Mouse (Mus musculus) mouse embryonic stem cell (cell line): ENCODE data around the gene Itpa.

Source experiments
- in situ Hi-C, 2 experiments: fragments of 300-500 bp; cut with MboI; formaldehyde crosslinking; loops; 1 replicate in 1 of 2; 3 replicates in 1 of 2; pipeline ENCODE4 v1.14.3; 2019 to 2020; ENCODE audit warnings: low sequenced_read_pairs in 2 of 2, low pct_unique_long_range_greater_than_20kb in 1 of 2, mixed read lengths in 1 of 2; ENCODE audit not compliant: unreplicated experiment in 1 of 2

Gene Itpa

GRCm38 (mm10) chr2:130653303-130653702 lies 14.1 kb upstream of the Itpa start:
- in situ Hi-C loops = no loop called here

- in situ Hi-C loops = no loop called here
Measured at GRCm38 (mm10) chr2:130653760-130654159, 13.7 kb upstream of the Itpa start.

GRCm38 (mm10) chr2:130655660-130656339 lies 11.6 kb upstream of the Itpa start:
- in situ Hi-C loops = no loop called here

DNA sequence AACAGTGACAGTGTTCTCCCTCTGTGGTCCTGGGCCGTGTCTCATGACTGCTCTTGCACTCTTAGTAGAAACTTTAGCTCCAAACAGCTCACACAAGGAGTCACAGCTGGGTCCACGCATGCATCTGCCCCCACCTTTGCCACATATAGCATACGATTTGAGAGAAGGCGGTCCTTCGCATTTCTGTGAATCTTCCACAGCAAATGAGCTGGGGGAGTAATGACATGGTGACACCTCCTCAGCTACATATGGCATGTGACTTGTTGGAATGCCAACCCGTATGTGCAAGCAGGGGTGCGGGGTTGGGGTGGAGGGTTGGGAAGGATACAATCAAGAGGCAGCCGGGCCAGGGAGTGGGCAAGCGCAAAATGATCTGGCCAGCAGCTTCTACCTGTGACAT lies 10.9 kb upstream of the Itpa start:
- in situ Hi-C loops = no loop called here

DNA sequence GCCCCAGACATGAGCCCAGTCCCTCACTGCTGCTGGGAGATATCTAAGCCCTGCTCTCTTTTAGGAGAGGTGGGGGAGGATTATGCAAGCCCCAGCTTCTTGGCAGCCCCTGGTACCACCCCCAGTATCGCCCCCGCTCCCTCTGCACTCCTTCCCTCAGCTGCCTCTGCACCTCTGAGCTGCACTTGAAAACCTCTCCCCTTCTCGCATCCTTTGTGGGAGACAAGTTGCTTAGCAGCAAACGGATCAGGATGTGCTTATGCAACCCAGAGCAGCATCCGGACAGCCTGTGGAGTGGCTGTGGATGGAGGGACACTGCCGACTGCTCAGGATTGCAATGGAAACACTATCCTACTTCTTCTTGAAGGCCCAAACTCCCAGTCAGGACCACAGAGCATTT lies 9.9 kb upstream of the Itpa start:
- in situ Hi-C loops = no loop called here

DNA sequence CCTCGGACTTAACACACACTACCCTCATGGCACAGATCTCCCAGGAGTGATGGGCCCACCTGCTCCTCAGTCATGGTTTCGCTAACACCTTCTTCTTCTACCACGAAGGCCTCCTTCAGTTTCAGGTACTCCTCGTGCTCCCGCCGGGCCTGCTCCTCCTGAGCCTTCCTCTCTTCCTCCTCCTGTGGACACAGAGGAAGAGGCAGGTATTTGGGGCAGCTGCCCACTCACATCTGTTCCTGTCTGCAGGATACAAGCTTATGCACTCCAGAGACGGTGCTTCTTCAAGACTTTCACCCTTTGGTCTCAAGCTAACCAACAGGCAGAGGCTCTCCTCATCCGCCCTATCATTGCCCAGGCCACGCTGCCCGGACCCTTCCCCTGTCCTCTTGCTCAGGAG lies 8.9 kb upstream of the Itpa start:
- in situ Hi-C loops = no loop called here

DNA sequence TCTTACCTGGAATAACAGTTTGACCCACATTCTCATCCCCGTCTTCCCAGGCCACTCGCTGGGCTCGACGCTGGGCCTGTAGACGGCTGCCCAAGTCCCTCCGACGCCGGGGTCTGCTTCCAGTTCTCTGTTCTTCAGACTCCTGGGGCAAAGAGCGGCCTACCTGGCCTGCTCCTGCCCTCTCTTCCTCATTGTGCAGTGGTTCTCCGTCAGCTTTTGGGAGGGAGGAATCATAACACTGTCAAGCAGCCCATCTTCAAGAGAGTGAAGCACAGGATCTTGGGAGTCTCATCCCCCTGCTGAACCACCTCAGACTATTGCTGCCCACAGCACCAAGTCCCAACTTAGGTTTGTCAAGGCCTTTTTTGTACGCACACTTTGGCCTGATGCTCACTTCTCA lies 4.1 kb upstream of the Itpa start:
- in situ Hi-C loops = no loop called here

DNA sequence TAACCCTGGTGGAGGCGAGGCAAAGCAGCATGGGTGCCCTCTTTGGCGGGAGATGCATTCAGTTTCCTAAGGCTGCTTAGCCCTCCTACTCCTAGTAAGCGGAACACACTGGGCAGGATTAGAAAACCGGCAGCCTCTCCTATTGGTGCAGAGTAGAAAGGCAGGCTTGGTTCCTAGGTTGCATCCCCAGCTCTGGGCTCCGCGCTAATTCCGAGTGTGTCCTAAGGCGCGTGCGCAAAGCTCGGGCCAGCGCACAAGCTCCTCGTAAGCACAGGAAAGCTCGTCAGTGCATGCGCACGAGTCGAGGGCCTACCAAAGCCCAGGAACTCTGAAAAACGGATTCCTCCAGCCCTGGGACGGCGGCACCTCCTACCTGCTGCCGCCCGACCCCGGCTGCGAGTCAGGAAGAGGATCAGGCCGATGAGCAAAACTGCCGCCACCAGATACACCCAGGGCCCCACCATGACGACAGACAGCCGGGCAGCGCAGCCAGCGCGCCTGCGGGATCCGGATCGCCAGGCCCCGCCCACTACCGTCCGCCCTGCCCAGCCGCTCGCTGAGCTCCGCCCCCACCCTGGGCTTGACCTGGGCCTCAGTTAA lies 3.2 kb upstream of the Itpa start, which contains the start of gene Ddrgk1:
TSS of gene Ddrgk1 (minus strand) at position 558 of the 600 bp plus-strand sequence.
- in situ Hi-C loops = no loop called here

DNA sequence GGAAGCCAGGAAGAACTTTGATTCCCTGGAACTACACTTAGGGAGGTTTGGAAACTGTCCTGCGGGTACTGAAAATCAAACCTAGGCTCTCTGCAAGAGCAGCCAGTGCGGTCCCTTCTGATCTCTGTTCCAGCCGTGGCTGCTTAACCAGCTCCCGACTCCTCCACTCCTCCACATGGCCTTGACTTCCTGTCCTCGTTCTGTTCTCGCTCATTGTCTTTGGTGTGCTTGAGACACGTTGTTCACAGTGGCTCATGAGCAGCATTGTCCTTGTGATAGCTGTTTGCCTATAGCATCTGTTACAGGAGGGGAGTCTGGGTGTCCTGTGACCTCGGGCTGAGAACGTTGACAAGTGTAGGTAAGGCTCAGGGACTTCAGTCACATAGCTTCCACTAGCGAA lies 9.8 kb downstream of the Itpa start:
- in situ Hi-C loops = no loop called here

DNA sequence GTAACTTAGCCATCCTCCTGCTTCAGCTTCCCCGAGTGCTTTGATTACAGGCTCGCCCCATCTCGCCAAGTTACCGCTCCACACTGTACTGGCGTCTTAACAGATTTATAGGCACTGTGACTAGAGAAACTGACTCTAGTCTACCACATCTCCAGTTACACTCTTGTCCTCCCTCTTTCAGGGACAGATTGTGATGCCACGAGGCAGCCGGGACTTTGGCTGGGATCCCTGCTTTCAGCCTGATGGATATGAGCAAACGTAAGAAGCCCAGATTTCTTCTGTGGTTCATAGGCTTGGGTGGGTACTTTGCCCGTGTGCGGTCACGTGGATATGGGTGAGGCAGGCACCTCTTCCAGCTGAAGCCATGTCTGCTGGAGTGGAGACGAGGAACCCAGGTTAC lies 11.7 kb downstream of the Itpa start:
- in situ Hi-C loops = no loop called here

DNA sequence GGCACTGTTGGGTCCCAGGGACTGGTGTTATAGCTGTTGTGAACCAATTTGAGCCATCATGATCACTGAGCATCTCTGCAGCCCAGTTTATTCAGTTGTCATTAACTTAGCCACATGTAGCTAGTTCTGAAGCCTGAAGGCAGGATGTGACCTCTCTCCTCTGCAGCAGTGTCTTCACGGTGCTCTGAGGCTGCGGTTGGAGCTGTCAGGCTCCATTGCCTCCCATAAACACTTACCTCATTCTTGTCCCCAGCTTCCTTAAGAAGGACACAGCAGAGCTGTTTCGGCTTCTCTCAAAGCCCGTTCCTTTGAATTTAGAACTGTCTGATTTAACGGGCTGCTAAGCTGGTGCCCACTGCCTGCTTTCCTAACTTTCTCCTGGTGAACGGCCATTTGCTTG lies 12.5 kb downstream of the Itpa start:
- in situ Hi-C loops = no loop called here

GRCm38 (mm10) chr2:130681531-130681930 lies 14.1 kb downstream of the Itpa start:
- in situ Hi-C loops = no loop called here

DNA sequence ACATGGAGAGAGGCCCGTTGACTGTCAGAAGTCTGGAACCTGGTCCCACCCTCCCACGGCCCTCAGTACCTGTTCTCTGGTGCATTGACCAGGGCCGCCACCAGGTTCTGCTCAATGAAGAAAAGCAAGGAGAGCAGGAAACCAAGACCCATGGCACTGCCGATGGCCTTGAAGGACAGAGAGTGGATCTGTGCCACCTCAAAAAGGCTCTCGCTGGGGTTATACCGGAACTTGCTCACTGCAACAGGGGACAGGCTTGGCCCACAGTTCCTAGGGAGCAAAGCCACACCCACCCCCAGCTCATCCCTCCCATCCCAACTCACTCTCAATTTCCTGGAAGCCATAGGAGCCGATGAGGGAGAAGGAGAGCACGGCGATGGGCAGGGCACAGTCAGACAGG lies 18.0 kb downstream of the Itpa start:
- in situ Hi-C loops = no loop called here

DNA sequence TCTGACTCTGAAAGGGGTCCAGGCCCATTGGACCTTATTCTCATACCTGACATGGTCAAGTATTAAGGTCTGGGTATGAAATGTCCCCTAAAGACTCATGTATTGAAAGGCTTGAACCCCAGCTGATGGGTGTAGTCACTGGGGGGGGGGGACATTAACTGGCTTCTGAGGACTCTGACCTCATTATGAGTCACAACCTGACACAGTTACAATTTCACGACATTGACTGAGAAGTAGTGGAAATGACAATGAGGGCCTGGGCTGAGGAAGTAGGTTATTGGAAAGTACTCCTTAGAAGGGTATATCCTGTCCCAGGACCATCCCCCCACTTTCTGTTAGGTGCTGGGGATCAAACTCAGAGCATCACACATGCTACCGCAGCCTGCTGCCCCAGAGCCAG lies 21.6 kb downstream of the Itpa start:
- in situ Hi-C loops = no loop called here

GRCm38 (mm10) chr2:130693563-130693962 lies 26.2 kb downstream of the Itpa start:
- in situ Hi-C loops = no loop called here

GRCm38 (mm10) chr2:130696700-130697152 lies 29.3 kb downstream of the Itpa start:
- in situ Hi-C loops = no loop called here

- in situ Hi-C loops = no loop called here
Measured at GRCm38 (mm10) chr2:130697153-130697810, 29.9 kb downstream of the Itpa start, which contains the start of gene Slc4a11. Slc4a11 (minus strand) TSS chr2:130697519.

GRCm38 (mm10) chr2:130697821-130698266 lies 30.4 kb downstream of the Itpa start:
- in situ Hi-C loops = no loop called here

DNA sequence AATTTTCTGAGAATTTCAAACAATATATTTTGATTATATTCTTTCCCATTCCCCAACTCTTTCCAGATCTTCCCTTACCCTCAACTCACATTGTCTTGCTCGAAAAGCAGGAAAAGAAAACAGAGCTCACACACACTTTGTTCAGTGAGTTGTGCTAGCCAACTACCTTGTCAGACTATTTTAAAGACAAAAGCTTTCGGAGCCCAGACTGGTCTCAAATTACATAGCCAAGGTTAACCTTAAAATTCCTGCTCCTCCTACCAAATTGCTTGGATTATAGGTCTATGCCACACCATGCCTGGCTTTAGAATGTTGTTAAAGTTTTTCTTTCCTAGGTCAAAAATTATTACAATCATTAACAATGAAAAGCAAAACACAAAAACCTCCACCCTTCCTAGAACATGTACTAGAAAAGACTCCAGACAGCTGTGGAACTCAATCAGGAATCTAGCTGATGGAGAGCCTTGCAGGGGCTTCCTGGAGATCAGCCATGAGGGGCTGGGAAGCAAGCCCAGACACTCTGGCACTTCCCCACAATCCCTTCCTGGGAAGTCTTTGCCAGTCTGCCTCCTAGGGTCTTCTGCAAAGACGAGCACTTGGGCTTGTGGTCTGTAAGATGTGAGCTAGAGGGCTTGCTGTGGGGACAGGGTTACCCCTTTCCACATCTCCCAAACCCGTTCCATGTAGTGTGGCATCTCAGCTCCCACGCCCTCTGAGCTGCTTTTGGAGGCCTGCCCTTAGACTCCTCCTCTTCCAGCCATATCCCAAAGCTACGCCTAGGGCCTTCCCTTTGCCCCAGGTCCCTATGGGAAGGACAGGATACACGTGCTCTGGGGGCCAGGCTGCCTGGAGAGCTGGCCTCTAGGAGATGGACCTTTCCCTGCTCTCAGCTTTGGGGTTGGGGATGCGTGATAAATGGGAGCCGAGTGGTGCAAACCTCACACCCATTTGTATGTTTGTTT lies 36.9 kb downstream of the Itpa start:
- in situ Hi-C loops = no loop called here
